Mouse (Mus musculus) G1E (cell line): Measurements from ENCODE around the gene Ubp1. TPM values are rescaled to one million over a fixed set of nuclear protein-coding genes. Genes with fewer than 3 reads are reported as not detected.
"Not testable (repeated sequence)": the region's sequence is repeated elsewhere in the genome, so short reads cannot be mapped to it uniquely, and the experiment has no call there.

Source experiments
- ATAC-seq: 2 replicates; pipeline ENCODE4 v1.8.0; 2016; ENCODE audit warnings: mild to moderate bottlenecking; ENCODE audit not compliant: insufficient number of reproducible peaks, poor library complexity, low FRiP score, severe bottlenecking; ENCODE audit errors: extremely low read depth
- DNase-seq: peaks from one replicate; pipeline ENCODE4 v3.0.0; 2012; ENCODE audit warnings: low spot score
- H3K27me3 ChIP-seq: 2 replicates; pipeline ENCODE4 v1.6.1; 2012; ENCODE audit warnings: mild to moderate bottlenecking, low read length, inconsistent platforms; ENCODE audit not compliant: insufficient read depth
- H3K36me3 ChIP-seq: replicated peaks from 2 replicates; pipeline ENCODE3; 2012; ENCODE audit warnings: mild to moderate bottlenecking, inconsistent platforms
- H3K4me1 ChIP-seq: 2 replicates; pipeline ENCODE4 v1.6.1; 2012; ENCODE audit warnings: low read depth, low read length, inconsistent platforms, mixed read lengths; ENCODE audit not compliant: insufficient read depth
- H3K4me3 ChIP-seq: 2 replicates; pipeline ENCODE4 v1.5.1; 2012; ENCODE audit warnings: low read depth, mild to moderate bottlenecking, inconsistent platforms, low read length, moderate library complexity, mixed read lengths
- H3K9me3 ChIP-seq: replicated peaks from 2 replicates; pipeline ENCODE4 v1.6.1; 2012; ENCODE audit warnings: inconsistent platforms
- CTCF ChIP-seq: IDR thresholded peaks from 2 replicates; pipeline ENCODE4 v1.5.1; 2012; ENCODE audit warnings: low read depth, low read length, inconsistent platforms, mixed read lengths
- GATA1 ChIP-seq: IDR thresholded peaks from 2 replicates; pipeline ENCODE4 v1.6.1; 2012; ENCODE audit warnings: borderline replicate concordance, low read length, inconsistent platforms, mixed read lengths
- GATA2 ChIP-seq: IDR thresholded peaks from 2 replicates; pipeline ENCODE4 v1.6.1; 2012; ENCODE audit warnings: low read depth, low read length, inconsistent platforms, borderline replicate concordance
- POLR2AphosphoS5 ChIP-seq: IDR thresholded peaks from 2 replicates; pipeline ENCODE4 v1.6.1; 2012; ENCODE audit warnings: low read depth, low read length, inconsistent platforms; ENCODE audit not compliant: insufficient replicate concordance
- TAL1 ChIP-seq: conservative IDR thresholded peaks from 2 replicates; pipeline ENCODE4 v1.6.1; 2012; ENCODE audit warnings: low read depth, low read length, inconsistent platforms, mixed read lengths
- polyA plus RNA-seq: library from polyadenylated mRNA; stranded (reverse); fragments of >175 nt; gene quantifications from 2 replicates; pipeline ENCODE4 v1.2.3, GENCODE M21; 2012
- total RNA-seq, 2 experiments: library from RNA; stranded (forward) in 1 of 2; stranded (reverse) in 1 of 2; fragments of 200-1000 nt in 1 of 2; fragments of >200 nt in 1 of 2; fragmentation: Nextera tagmentation in 1 of 2; gene quantifications; 2 replicates each; pipeline ENCODE4 v1.2.3; 2014 to 2017

Gene Ubp1
- total RNA-seq (2014; fragmentation: Nextera tagmentation) (147 and 169 TPM in 2 replicates), total RNA-seq (2017) (65.6 and 76.7 TPM in 2 replicates), polyA plus RNA-seq (50.3 and 75.0 TPM in 2 replicates)

DNA sequence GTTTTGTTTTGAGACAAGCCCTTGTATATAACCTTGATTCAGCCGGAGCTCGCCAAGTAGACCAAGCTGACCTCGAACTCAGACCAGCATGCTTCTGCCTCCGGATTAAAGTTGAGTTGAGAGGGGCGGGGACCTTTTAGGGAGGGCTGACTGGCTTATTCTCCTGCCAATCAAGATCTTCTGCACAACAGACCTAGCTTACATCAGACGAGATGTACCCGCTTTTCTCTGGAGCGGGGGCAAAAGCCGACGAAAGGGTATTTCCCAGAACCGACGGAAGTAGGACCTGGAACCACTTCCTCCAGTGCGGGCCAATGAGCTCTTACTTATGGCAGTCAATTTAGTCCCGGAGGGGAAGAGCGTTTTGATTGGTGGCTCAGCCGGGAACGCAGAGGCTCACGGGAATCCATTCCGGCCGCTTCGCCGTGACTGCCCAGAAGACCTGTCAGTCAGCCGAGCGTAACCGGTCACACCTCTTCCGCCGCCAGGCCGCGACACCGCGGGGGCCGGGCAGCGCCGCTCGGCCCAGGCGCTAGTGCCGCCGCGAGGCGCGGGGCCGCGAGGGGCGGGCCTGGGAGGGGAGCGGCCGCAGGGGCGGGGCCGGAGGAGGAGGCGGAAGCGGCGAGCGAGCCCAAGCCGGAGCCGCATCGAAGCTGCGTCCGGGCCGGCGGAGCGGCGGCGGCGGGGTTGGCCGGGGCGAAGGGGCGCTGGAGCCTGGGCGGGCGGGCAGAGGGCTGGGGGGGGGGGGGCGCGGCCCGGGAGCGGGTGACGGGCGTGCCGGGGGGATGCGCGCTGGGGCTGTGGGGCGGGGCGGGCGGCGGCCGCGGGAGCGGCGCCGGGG is at the start of gene Ubp1:
Gene Ubp1 (plus strand): TSS at position 401 of the 841 bp plus-strand sequence.
- TF ChIP-seq GATA2 (no peak), POLR2AphosphoS5 (no peak), TAL1 (no peak), GATA1 (no peak), CTCF (no peak)
- Histone ChIP-seq H3K36me3 (peaks cover 16% of the 10 kb centered on the region), H3K4me1 (peaks cover 41% of the 10 kb centered on the region), H3K27me3 (no peaks in the 10 kb centered on the region), H3K9me3 (no peaks in the 10 kb centered on the region), H3K4me3 (peak within 1 kb of the TSS; percentile 95)
- ATAC-seq, result peak; percentile 94
- peak; percentile 96 for DNase-seq

DNA sequence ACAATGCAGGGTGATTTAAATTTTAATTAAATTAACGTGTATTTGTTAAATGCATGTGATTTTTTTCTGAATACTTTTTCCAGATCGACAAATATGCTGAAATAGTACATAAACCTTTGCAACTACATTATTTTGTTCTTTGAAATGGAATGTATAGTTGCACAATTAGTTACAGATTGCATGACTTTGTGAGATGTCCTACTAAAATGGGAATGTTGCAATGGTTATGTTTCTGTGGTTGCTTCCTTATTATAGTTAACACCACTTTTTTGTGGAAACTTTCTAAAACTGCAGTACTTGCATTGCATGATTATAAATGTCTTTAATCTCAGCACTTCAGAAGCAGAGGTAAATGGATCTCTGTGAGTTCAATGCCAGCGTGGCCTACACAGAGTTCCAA is 35.8 kb upstream of the Ubp1 start:
- no peaks in the 10 kb centered on the region for H3K9me3 ChIP-seq
- H3K4me1 ChIP-seq, result no peaks in the 10 kb centered on the region
- H3K36me3 ChIP-seq, result peaks cover 83% of the 10 kb centered on the region
- no peak overlapping the region for H3K4me3 ChIP-seq
- TF ChIP-seq CTCF (no peak), GATA2 (no peak), POLR2AphosphoS5 (no peak), GATA1 (no peak), TAL1 (no peak)
- H3K27me3 ChIP-seq, result no peaks in the 10 kb centered on the region
- DNase-seq (no peak), ATAC-seq (no peak)

DNA sequence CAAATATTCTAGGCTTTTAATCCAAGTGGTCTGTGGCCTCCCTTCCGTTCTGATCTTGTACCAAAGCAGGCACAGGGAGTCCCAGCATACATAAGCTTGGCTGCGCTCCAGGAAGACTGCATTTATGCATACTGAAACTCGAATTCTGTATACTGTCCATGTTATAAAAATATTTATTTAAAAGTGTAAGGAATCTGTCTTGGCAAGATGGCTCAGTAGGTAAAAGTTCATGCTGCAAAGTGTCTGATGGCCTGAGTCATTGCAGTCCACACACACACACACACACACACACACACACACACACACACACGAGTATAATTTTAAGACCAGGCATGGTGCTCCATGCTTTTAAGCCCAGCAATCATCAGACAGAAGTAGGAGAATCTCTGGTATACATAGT is 27.6 kb upstream of the Ubp1 start:
- Histone ChIP-seq H3K27me3 (no peaks in the 10 kb centered on the region), H3K36me3 (peaks cover 90% of the 10 kb centered on the region)

DNA sequence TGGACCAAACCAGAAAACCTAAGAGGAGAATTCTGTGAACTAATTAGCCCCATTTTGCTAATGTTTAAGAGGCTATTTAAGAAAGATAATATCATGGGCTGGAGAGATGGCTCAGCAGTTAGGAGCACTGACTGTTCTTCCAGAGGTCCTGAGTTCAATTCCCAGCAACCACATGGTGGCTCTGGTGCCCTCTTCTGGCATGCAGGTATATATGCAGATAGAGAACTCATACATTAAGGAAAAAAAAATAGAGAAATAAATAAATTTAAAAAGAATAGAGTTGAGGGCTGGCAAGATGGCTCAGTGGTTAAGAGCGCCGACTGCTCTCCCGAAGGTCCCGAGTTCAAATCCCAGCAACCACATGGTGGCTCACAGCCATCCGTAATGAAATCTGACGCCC is 26.4 kb upstream of the Ubp1 start:
- H3K4me3 ChIP-seq, H3K4me1 ChIP-seq, H3K27me3 ChIP-seq, H3K9me3 ChIP-seq, ATAC-seq, DNase-seq: not testable (repeated sequence)
- H3K36me3 ChIP-seq, result peaks cover 89% of the 10 kb centered on the region

More for the DNA sequence above, 27.6 kb upstream of the Ubp1 start:
- Histone ChIP-seq H3K4me3 (no peak overlapping the region), H3K9me3 (no peaks in the 10 kb centered on the region), H3K4me1 (no peaks in the 10 kb centered on the region; the same call in 1 of the 2 replicates)
- ATAC-seq, result no peak
- no peak for DNase-seq
- TF ChIP-seq GATA2 (no peak), TAL1 (no peak), POLR2AphosphoS5 (no peak), CTCF (no peak), GATA1 (no peak)

DNA sequence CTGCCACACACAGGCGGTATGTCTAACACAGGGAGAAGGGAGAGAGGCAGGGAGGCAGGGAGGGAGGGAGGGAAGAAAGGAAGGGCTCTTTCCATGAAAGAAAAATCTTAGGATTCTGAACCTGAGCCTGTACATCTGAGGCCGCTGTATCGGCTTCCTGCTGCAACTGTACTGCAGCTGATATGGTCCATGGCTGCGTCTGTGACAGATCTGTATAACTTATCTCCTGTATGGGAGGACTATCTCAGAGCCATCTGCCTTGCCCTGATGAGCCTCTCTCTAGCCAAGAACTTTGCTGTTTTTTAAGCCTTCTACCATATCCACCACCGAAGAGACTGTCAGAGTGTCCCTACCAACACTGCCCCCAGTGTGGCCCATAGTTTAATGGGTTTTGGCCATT is 14.9 kb upstream of the Ubp1 start:
- no peak for DNase-seq
- H3K9me3 ChIP-seq, result no peaks in the 10 kb centered on the region
- no peaks in the 10 kb centered on the region for H3K4me1 ChIP-seq
- H3K4me3 ChIP-seq, result no peak overlapping the region
- H3K27me3 ChIP-seq, result no peaks in the 10 kb centered on the region
- TF ChIP-seq CTCF (no peak), GATA1 (no peak), GATA2 (no peak), TAL1 (no peak), POLR2AphosphoS5 (no peak)
- peaks cover 73% of the 10 kb centered on the region for H3K36me3 ChIP-seq
- ATAC-seq, result no peak

DNA sequence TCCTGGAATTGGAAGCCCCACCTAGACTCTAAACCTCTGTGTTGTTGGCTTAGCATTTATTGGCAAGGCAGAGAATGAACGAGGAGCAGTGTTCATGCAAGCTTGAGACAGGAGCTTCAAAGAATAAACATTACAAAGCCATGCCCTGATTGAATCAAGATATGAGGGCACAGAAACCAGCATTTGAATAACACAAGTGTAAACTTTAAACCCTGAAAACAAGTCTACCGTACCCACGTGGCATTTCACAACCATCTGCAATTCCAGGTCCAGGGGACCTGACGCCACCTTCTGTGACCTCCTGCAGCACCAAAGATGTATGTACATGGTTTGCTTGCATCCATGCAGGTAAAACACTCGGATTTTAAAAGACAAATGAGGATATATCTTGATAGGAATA is 8.1 kb upstream of the Ubp1 start:
- Histone ChIP-seq H3K4me3 (no peak overlapping the region), H3K36me3 (peaks cover 53% of the 10 kb centered on the region), H3K27me3 (no peaks in the 10 kb centered on the region), H3K9me3 (no peaks in the 10 kb centered on the region), H3K4me1 (no peaks in the 10 kb centered on the region)
- no peak for ATAC-seq
- TF ChIP-seq POLR2AphosphoS5 (no peak), GATA1 (no peak)
- DNase-seq, result no peak

DNA sequence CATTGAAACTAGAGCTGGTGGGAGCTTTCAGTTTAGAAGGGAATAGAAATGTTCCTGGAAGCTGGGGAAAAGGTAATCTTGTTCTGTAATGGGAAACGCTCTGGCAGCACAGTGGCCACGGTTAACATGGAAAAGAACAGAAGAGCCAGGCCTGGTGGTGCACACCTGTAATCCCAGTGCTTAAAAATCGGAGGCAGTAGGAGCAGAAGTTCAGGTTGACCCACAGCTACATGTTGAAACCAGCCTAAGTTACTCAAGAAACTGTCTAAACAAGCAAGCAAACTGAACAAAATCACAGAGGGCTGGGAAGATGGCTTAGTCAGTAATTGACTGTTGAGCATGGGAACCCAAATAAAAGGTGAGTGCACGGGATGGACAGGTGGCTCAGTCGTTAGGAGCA is 5.9 kb upstream of the Ubp1 start:
- Histone ChIP-seq H3K4me3 (no peak overlapping the region), H3K9me3 (no peaks in the 10 kb centered on the region), H3K36me3 (peaks cover 40% of the 10 kb centered on the region), H3K4me1 (peaks cover 12% of the 10 kb centered on the region), H3K27me3 (no peaks in the 10 kb centered on the region)
- ATAC-seq (no peak), DNase-seq (no peak)
- no peak for TF ChIP-seq CTCF
- no peak for TF ChIP-seq POLR2AphosphoS5
- TF ChIP-seq TAL1, result no peak
- TF ChIP-seq GATA1, result no peak
- TF ChIP-seq GATA2, result no peak
